Mouse (Mus musculus) bone marrow, adult 2 months (tissue): ENCODE measurements around the gene Cdcp1.

ENCODE experiments used
- CTCF ChIP-seq: fragments of 200-500 bp; IDR thresholded peaks from 2 replicates; pipeline ENCODE4 v1.5.1; 2011; ENCODE audit warnings: low read length, control low read depth; ENCODE audit not compliant: control insufficient read depth, insufficient read depth
- POLR2A ChIP-seq: fragments of 200-500 bp; IDR thresholded peaks from 2 replicates; pipeline ENCODE4 v1.6.1; 2011; ENCODE audit warnings: low read depth, mild to moderate bottlenecking, control low read depth, low read length, borderline replicate concordance; ENCODE audit not compliant: control insufficient read depth

- TF ChIP-seq CTCF (no peak), POLR2A (no peak)
Measured at GRCm38 (mm10) chr9:123152026-123152425, 63.8 kb downstream of the Cdcp1 start.
